Mouse (Mus musculus): ENCODE measurements at regions not wholly inside any gene's neighbourhood (a gene's known extent, or its start where the extent isn't known, plus 50 kb on each side); places are given as distances from the start of the nearest gene placed in this dataset.

DNA sequence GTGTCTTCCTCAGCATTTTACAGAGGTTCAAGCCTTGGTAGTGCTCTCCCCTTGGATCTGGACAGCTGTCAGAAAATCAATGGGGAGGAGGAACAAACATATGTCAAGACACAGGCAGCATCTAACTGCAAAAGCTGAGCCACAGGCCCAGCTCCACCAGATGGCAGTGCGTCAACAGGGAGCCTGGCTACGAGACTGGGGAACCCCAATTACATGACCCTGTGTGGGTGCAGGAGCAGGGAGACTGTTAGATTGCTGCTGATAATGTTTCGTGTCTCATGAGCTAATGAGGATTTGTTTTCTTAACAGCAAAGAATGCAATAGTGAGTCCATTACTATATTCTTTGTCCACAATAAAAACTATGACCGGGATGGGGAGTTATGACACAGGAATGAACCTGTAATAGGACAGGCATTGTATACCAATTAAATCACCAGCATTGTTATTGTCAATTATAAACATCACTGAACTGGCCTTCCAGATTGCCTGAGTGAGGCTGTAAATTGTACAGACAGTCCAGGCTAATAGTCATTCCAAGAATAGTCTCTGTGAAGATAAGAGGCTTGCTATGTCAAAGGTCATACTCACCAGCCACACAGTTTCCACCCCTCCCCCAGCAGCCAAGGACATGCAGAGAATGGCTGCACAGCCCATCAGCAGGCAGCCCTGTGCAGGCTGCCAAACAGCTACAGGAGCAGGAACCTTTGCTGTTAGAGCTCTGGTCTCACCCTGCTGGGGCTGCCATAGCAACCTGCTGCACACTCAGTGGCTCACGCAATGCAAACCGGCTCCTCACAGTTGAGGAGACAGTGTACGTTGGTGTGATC is 58.8 kb upstream of the Barx2 start:
- TF ChIP-seq GATA1 (IDR thresholded peaks at IDR 0.05; ENCODE audit: low read length) (no peak), TAL1 (IDR thresholded peaks at IDR 0.05; ENCODE audit: low read length) (no peak)
